Mouse (Mus musculus): ENCODE results near the gene Limd2. TPM values are rescaled to one million over a fixed set of nuclear protein-coding genes. Genes with fewer than 3 reads are reported as not detected.
"Not testable (repeated sequence)": the region's sequence is repeated elsewhere in the genome, so short reads cannot be mapped to it uniquely, and the experiment has no call there.

The Limd2 gene
- 161 and 171 TPM in 2 replicates for polyA plus RNA-seq (2014; fragmentation: Nextera tagmentation; extraction: Ambion mirVana)

DNA sequence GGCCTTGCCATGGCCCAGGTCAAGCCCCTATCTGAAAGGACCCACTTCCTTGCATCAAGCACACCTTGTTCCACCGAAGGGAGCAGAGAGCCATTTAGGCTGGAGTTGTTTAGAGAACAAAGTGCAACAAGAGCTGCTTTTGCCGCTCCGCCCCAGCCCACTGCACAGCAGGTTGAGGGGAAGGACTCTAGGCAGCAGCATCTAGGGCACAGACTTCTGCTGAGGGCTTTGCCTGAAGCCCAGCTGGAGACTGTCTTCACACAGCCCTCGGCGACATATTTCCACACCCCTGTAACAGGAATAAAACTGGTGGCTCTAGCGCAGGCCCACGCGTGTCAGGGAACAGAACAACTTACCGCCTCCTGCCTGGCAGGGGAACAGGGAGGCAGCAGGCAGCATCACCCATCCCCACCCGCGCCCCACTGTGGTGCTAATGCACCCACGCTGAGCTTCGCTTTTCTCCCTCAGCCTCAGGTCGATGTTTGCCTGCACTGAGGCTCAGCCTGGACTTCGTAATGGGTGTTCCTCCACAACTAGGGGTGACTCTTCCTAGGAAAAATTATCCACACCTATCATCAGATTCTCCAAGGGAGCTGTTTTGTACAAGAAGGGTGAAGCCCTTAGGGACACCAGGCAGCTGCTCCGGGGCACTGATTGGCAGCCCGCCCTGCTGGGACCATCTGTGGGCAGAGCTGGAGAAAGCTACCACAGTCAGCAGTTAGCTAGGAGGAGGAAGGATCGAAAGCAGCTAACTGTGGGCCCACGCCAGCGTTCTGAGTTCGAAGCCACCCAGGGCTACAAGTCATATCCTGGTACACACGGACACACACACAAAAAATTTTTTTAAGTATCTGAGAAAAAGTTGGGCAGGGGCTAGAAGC, at the start of gene Limd2, which contains the start of gene Gm10840:
Gene Limd2, minus strand, starts transcription at position 20 of the 881 bp plus-strand sequence.
Gene Gm10840, plus strand, starts transcription at position 10 of the 881 bp plus-strand sequence.
- Histone ChIP-seq H3K4me2 (ENCODE audit: low read length) (peak within 1 kb of the TSS; percentile 90), H3K4me3 (replicated peaks; ENCODE audit: low read depth, low read length) (peak within 1 kb of the TSS; percentile 80), H3K9ac (replicated peaks; ENCODE audit: low read length) (peak within 1 kb of the TSS; percentile 97), H3K27ac (replicated peaks; ENCODE audit: low read depth, low read length) (peak within 1 kb of the TSS; percentile 99), H3K9me3 (ENCODE audit: control insufficient read depth, low read length) (no peaks in the 10 kb centered on the region), H3K4me1 (ENCODE audit: control insufficient read depth, insufficient read depth, low read length) (peaks cover 26% of the 10 kb centered on the region), H3K27me3 (ENCODE audit: control insufficient read depth, insufficient read depth, low read length) (no peaks in the 10 kb centered on the region), H3K36me3 (ENCODE audit: control insufficient read depth, insufficient read depth, low read length) (peaks cover 43% of the 10 kb centered on the region)
- 24% methylated on average over 22 of the region's 22 CpGs for WGBS
- DNase-seq: peak; percentile 64
- peak; percentile 11; the same call in 1 of the 2 replicates for ATAC-seq (ENCODE audit: low FRiP score, low TSS enrichment)

DNA sequence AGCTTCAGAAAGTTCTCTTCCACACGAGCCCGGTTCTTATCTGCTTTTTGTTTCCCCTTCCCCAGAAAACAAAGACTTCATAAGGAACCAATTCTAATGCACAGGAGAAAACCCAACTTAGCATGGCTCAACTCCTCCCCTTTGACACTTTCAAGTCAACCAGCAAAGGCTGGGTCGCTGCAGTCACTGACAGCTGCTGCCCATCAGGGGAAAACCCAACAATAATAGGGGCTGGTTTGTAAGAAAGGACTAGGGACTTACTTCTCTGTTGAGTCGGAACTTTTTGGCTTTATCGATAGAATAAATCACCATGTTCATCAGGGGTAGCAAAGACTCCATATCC, 41.4 kb upstream of the Limd2 start, which contains the start of gene Strada:
Gene Strada, minus strand, starts transcription at position 46 of the 343 bp plus-strand sequence.
- ATAC-seq (ENCODE audit: low FRiP score, low TSS enrichment): no peak
- Histone ChIP-seq H3K4me1 (ENCODE audit: control insufficient read depth, insufficient read depth, low read length) (no peaks in the 10 kb centered on the region), H3K27ac (replicated peaks; ENCODE audit: low read depth, low read length) (no peak within 1 kb of the TSS), H3K4me2 (ENCODE audit: low read length) (no peak within 1 kb of the TSS), H3K36me3 (ENCODE audit: control insufficient read depth, insufficient read depth, low read length) (peaks cover 84% of the 10 kb centered on the region), H3K9ac (replicated peaks; ENCODE audit: low read length) (no peak within 1 kb of the TSS), H3K27me3 (ENCODE audit: control insufficient read depth, insufficient read depth, low read length) (no peaks in the 10 kb centered on the region), H3K4me3 (replicated peaks; ENCODE audit: low read depth, low read length) (no peak within 1 kb of the TSS), H3K9me3 (ENCODE audit: control insufficient read depth, low read length) (no peaks in the 10 kb centered on the region)
- 91% methylated on average over 5 of the region's 5 CpGs for WGBS
- DNase-seq: no peak

DNA sequence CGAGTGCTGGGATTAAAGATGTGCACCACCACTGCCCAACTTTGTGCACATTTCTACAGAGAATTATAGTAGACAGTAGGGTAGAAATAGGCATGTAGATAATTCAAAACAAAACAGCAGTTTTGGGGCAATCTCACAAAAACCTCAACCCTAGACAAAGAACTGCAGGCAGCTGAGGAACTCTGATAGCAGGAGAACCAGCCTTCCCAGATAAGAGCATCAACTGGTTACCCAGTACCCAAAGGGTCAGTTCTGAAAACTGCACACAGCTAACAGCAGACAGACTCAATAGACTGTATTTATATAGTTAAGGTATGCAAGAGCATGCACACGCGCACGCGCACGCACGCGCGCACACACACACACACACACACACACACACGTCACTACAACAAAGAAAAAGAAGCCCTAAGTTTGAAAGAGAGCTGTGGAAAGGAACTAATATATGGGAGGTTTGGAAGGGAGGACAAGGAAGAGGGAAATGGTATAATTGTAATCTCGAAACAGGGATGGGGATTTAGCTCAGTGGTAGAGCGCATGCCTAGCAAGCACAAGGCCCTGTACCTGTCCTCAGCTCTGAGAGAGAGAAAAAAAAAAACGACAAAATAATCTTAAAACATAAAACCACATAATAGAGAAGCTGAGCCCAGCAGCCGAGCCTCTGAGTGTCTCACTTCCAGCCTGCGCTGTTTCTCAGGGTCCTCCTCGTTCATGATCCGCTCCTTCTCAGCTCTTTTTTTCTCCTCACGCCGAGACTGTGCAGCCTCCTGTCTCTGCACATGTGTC, 40.9 kb upstream of the Limd2 start:
- DNase-seq (no peak), ATAC-seq (ENCODE audit: low FRiP score, low TSS enrichment) (no peak)
- H3K36me3 ChIP-seq (ENCODE audit: control insufficient read depth, insufficient read depth, low read length): peaks cover 82% of the 10 kb centered on the region

DNA sequence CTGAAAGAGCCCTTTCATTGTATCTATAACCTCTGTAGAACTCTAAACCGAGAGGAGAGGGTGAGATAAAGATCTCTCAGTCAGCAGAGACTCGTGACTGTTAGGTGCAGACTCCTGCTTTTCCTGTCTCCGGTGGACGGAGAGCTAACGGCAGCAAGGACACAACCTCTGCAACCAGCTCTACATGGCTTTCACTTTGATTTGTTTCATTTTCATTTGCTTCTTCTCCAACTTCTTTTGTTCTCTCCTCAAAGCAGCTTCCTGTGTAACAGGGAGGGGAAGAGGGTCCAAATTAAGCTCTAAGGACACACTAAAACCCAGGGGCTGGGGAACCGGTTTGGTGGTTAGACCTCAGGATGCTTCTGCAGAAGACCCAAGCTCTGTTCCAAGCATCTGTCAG, 40.1 kb upstream of the Limd2 start:
- 89% methylated on average over 6 of the region's 6 CpGs for WGBS
- Histone ChIP-seq H3K9me3 (ENCODE audit: control insufficient read depth, low read length) (no peaks in the 10 kb centered on the region), H3K4me3 (replicated peaks; ENCODE audit: low read depth, low read length) (no peak overlapping the region), H3K9ac (replicated peaks; ENCODE audit: low read length) (no peak overlapping the region), H3K4me1 (ENCODE audit: control insufficient read depth, insufficient read depth, low read length) (no peaks in the 10 kb centered on the region), H3K36me3 (ENCODE audit: control insufficient read depth, insufficient read depth, low read length) (peaks cover 77% of the 10 kb centered on the region), H3K4me2 (ENCODE audit: low read length) (no peak overlapping the region), H3K27ac (replicated peaks; ENCODE audit: low read depth, low read length) (no peak overlapping the region), H3K27me3 (ENCODE audit: control insufficient read depth, insufficient read depth, low read length) (no peaks in the 10 kb centered on the region)
- DNase-seq (no peak), ATAC-seq (ENCODE audit: low FRiP score, low TSS enrichment) (no peak)

More for the DNA sequence above, 40.9 kb upstream of the Limd2 start:
- no peaks in the 10 kb centered on the region for H3K27me3 ChIP-seq (ENCODE audit: control insufficient read depth, insufficient read depth, low read length)
- H3K9me3 ChIP-seq (ENCODE audit: control insufficient read depth, low read length): no peaks in the 10 kb centered on the region
- no peak overlapping the region for H3K27ac ChIP-seq (replicated peaks; ENCODE audit: low read depth, low read length)
- 97% methylated on average over 19 of the region's 19 CpGs for WGBS
- H3K4me3 ChIP-seq (replicated peaks; ENCODE audit: low read depth, low read length): no peak overlapping the region
- no peak overlapping the region for H3K9ac ChIP-seq (replicated peaks; ENCODE audit: low read length)
- no peaks in the 10 kb centered on the region for H3K4me1 ChIP-seq (ENCODE audit: control insufficient read depth, insufficient read depth, low read length)
- no peak overlapping the region for H3K4me2 ChIP-seq (ENCODE audit: low read length)

DNA sequence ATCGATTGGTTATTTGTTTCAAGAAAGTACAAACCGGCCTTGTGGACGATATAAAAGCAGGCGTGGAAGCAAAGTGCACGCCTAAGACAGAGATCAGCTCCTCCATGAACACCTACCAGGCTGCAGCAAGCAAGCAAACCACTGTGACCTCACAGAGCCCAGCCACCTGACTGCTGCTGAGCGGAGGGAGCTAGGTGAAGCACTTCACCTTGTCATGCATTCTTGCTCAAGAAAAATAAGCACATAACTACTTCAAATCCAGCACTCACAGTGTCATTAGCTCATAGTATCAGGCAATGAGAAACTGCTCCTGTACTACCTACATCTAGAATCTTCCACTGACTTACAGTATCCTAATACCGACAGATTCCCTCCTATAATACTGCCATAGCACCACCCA, 39.3 kb upstream of the Limd2 start:
- H3K4me2 ChIP-seq (ENCODE audit: low read length); H3K4me1 ChIP-seq (ENCODE audit: control insufficient read depth, insufficient read depth, low read length); H3K27me3 ChIP-seq (ENCODE audit: control insufficient read depth, insufficient read depth, low read length); DNase-seq; ATAC-seq (ENCODE audit: low FRiP score, low TSS enrichment); H3K4me3 ChIP-seq (replicated peaks; ENCODE audit: low read depth, low read length); H3K9ac ChIP-seq (replicated peaks; ENCODE audit: low read length); H3K9me3 ChIP-seq (ENCODE audit: control insufficient read depth, low read length); H3K27ac ChIP-seq (replicated peaks; ENCODE audit: low read depth, low read length): not testable (repeated sequence)
- peaks cover 70% of the 10 kb centered on the region for H3K36me3 ChIP-seq (ENCODE audit: control insufficient read depth, insufficient read depth, low read length)
- WGBS: 93% methylated on average over 7 of the region's 7 CpGs

DNA sequence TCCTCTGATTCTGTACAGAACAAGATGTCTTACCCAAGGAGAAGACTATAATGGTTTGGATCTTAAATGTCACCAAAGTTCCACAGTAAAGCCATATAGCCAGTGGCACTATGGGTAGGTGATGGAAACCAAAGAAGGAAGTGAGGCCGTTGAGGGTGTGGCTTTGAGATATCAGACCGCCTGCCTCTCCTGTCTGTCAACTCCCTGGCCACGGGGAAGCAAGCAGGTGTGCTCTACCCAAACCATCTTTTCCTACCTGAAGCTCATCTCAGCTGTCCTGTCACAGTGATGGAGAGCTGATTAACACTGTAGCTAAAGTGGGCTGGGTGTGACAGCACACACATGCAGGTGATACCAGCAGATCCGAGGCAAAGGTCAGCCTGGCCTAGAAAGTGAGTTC, 37.6 kb upstream of the Limd2 start:
- no peaks in the 10 kb centered on the region for H3K9me3 ChIP-seq (ENCODE audit: control insufficient read depth, low read length)
- no peak overlapping the region for H3K27ac ChIP-seq (replicated peaks; ENCODE audit: low read depth, low read length)
- no peak overlapping the region for H3K4me3 ChIP-seq (replicated peaks; ENCODE audit: low read depth, low read length)
- WGBS: 97% methylated on average over 4 of the region's 4 CpGs
- H3K27me3 ChIP-seq (ENCODE audit: control insufficient read depth, insufficient read depth, low read length): no peaks in the 10 kb centered on the region
- H3K9ac ChIP-seq (replicated peaks; ENCODE audit: low read length): no peak overlapping the region
- 0 out of 2 replicates have a peak, but pooled peaks cover 3% of the 10 kb centered on the region for H3K4me1 ChIP-seq (ENCODE audit: control insufficient read depth, insufficient read depth, low read length)
- ATAC-seq (ENCODE audit: low FRiP score, low TSS enrichment) (no peak), DNase-seq (no peak)
- H3K4me2 ChIP-seq (ENCODE audit: low read length): no peak overlapping the region
- peaks cover 54% of the 10 kb centered on the region for H3K36me3 ChIP-seq (ENCODE audit: control insufficient read depth, insufficient read depth, low read length)

DNA sequence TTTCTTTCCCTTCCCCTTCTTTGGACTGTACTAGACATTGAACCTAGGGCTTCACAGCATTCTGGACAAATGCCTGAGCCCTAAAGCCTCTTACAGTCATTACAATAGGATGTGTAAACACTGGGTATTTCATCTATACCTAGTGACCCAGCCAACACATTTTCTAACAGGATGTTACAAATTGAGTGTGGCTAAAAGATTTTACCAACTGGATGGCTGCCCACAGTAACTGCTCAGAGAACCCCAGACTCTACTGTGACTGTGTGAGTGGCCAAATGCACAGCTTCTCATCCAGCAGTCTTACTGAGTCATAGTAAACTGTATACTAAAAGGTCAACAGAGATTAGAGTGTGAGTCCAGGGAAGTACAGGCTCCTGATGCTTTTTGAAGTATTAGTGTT, 34.7 kb upstream of the Limd2 start:
- peaks cover 9% of the 10 kb centered on the region for H3K4me1 ChIP-seq (ENCODE audit: control insufficient read depth, insufficient read depth, low read length)
- H3K4me2 ChIP-seq (ENCODE audit: low read length): no peak overlapping the region
- ATAC-seq (ENCODE audit: low FRiP score, low TSS enrichment) (no peak), DNase-seq (no peak)
- H3K36me3 ChIP-seq (ENCODE audit: control insufficient read depth, insufficient read depth, low read length): peaks cover 27% of the 10 kb centered on the region
- no peaks in the 10 kb centered on the region for H3K27me3 ChIP-seq (ENCODE audit: control insufficient read depth, insufficient read depth, low read length)
- H3K4me3 ChIP-seq (replicated peaks; ENCODE audit: low read depth, low read length): no peak overlapping the region
- H3K9ac ChIP-seq (replicated peaks; ENCODE audit: low read length): no peak overlapping the region
- no peak overlapping the region for H3K27ac ChIP-seq (replicated peaks; ENCODE audit: low read depth, low read length)
- no peaks in the 10 kb centered on the region for H3K9me3 ChIP-seq (ENCODE audit: control insufficient read depth, low read length)

DNA sequence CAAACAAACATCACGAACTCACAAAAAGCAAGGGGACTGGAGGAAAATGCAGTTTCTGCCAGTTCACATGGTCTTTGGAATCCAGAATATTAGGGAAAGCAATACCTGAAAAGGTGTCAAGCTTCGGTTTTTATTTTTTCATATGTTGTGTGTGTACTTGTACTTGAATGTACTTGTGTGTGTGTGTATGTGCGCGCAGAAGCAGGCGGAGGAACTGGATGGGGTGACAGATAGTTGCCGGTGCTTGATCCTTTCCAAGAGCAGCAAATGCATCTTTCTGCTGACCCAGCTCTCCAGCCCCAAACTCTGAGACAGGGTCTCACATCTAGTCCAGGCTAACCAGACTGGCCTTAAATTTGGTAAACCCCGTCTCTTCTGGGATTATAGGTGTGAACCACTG, 34.2 kb upstream of the Limd2 start:
- DNase-seq (no peak), ATAC-seq (ENCODE audit: low FRiP score, low TSS enrichment) (no peak)
- Histone ChIP-seq H3K4me2 (ENCODE audit: low read length) (no peak overlapping the region), H3K4me3 (replicated peaks; ENCODE audit: low read depth, low read length) (no peak overlapping the region), H3K27me3 (ENCODE audit: control insufficient read depth, insufficient read depth, low read length) (no peaks in the 10 kb centered on the region), H3K9me3 (ENCODE audit: control insufficient read depth, low read length) (no peaks in the 10 kb centered on the region), H3K27ac (replicated peaks; ENCODE audit: low read depth, low read length) (no peak overlapping the region), H3K4me1 (ENCODE audit: control insufficient read depth, insufficient read depth, low read length) (peaks cover 9% of the 10 kb centered on the region), H3K9ac (replicated peaks; ENCODE audit: low read length) (no peak overlapping the region), H3K36me3 (ENCODE audit: control insufficient read depth, insufficient read depth, low read length) (peaks cover 27% of the 10 kb centered on the region)
- 94% methylated on average over 7 of the region's 7 CpGs for WGBS

All from midbrain, embryonic 14.5 days (tissue).